Mouse (Mus musculus) G1E (cell line): ENCODE results near the gene Hs2st1.

Source experiments
- CTCF ChIP-seq: IDR thresholded peaks from 2 replicates; pipeline ENCODE4 v1.5.1; 2012; ENCODE audit warnings: low read depth, low read length, inconsistent platforms, mixed read lengths
- GATA1 ChIP-seq: IDR thresholded peaks from 2 replicates; pipeline ENCODE4 v1.6.1; 2012; ENCODE audit warnings: borderline replicate concordance, low read length, inconsistent platforms, mixed read lengths
- GATA2 ChIP-seq: IDR thresholded peaks from 2 replicates; pipeline ENCODE4 v1.6.1; 2012; ENCODE audit warnings: low read depth, low read length, inconsistent platforms, borderline replicate concordance

DNA sequence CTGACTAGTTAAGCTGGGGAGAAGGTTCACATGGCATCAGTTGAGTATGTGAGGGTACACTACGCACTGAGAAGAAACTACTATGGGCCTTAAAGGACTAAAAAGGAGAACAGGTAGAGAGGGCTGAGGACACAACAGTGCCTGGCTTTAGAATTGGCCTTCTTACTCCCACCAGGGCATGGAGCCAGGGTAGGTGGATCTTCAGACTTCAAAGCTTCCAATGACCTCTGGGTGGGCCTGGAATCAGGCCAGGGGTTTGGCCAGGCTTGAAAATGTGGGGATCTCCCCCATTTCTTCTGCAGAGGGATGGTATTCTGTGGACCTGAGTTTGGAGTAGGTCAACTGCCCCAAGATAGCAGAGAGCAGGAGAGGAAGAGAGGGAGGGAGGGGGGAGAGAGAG is 161.0 kb downstream of the Hs2st1 start:
- TF ChIP-seq GATA2 (no peak), CTCF (no peak), GATA1 (no peak)
